Mouse (Mus musculus): ENCODE measurements around the gene Hrh2.

Hrh2 gene

DNA sequence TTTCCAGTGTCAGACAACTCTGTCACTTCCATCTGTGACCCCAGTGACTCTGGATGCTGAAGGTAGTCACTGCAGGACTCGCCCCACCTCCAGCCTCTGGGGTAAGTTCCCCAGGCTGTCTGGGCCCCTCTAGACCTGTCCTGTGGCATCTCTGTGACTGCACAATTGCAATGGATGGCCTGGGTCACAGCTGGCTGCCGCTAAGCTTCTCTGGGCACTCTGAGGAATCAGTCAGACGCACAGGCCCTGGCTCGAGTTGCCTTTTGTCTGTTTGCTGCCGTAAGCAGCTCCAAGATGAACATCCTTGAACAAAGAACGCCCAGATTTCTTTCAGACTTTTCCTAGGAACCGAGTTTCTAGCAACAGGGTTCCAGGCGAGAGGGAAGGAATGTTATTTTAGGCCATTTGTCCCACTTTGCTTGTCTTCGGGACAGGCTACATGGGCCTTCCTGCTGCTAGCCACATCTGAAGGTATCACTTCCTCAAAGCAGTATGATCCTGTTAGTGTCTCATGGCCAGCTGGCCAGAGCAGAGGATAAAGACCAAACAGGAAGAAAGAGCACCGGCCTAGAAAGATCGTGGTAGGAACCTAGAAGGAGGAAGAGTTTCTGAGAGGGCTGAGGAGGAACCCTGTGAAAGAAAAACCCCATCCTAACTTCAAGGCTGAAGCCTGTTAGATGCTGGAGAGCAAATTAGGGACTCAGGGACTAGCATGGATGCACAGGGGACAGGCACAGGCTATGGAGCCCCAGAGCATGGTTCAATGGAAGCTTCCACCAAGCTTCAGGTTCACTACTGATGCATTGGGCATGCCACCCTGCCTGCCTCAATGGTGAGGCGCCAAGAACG, 31.2 kb downstream of the Hrh2 start:
- DNase-seq: no peak

DNA sequence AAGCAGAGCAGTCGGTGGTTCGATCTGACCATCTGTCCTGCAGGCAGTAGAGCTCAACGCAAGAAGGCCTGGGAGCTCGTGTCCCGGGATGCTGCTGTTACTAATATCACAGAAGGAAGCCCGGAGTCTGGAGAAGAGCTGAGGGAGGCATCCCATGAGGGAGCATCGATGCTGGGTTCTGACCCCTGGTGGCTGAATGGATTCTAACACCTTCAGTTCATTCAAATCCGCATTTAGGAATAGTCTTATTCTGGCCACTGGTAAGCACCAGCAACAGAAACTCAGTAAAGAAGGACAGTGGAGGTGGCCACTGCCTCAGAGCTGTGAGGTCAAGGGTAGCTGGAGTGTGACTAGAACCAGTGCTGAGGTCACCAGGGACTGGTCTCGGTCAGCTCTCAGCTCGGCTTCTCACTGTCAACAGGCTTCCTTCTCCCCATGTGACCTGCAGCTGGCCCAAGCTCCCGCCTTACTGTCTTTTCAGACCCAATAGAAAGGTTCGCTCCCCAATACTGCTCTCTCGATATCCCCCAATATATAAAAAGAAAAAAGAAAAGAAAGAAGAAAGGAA, 36.1 kb downstream of the Hrh2 start:
- peak; percentile 75 for DNase-seq

DNA sequence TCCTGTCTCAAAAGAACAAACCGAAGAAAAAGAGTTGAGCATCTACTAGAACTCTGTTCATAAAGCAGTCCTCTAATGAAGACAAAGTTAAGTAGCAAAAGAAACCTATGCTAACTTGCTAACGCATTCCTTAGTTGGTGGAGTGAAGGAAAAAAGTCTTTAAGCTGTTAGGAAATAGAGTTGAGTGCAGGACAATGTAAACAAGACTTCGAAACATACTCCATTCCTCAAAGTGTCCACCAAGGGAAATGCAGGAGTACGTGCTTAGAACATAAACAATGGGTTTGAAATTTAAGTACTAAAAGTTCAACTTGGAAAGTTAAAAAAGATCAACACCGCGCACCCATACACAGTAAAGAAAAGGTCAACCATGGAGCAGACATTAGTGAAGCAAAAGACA, 38.2 kb downstream of the Hrh2 start:
- DNase-seq: no peak

DNA sequence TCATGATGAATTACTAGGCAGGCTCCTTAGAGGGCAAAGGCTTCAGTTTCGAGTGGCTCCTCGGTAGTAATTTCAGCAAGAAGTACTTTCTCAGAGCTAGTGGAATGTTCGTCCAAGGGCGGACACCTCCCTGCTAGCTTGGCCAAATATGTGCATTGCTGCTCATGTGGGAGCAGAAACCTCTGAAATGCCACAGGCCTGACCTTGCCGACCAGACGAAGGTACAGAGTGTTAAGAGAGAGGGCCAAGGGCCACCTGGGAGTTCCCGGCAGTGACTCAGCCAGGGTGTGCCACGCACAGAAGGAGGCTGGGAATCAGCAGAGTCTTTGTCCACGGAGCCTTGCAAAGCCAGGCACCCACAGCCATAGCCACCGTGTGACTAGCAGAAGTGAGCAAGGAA, 39.9 kb downstream of the Hrh2 start:
- no peak for DNase-seq

DNA sequence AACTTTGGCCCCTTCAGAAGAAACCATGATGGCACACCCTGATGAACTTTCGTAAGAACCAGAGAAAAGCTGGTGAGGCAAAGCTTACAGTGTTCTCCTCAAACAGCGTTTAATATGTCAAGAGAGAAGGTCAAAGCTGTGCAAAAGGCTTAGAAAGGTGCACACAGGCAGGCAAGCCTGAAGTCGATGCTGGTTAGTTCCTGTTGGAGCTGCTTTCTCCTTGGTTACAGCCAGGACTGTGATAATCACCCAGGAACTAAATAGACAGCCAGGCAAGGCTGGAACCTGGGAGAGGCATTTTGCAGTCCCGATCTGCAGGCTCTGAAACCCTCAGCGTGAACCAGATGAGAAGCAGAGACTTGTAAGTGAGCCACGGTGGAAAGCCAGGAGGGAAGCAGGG, 45.6 kb downstream of the Hrh2 start:
- DNase-seq: no peak

DNA sequence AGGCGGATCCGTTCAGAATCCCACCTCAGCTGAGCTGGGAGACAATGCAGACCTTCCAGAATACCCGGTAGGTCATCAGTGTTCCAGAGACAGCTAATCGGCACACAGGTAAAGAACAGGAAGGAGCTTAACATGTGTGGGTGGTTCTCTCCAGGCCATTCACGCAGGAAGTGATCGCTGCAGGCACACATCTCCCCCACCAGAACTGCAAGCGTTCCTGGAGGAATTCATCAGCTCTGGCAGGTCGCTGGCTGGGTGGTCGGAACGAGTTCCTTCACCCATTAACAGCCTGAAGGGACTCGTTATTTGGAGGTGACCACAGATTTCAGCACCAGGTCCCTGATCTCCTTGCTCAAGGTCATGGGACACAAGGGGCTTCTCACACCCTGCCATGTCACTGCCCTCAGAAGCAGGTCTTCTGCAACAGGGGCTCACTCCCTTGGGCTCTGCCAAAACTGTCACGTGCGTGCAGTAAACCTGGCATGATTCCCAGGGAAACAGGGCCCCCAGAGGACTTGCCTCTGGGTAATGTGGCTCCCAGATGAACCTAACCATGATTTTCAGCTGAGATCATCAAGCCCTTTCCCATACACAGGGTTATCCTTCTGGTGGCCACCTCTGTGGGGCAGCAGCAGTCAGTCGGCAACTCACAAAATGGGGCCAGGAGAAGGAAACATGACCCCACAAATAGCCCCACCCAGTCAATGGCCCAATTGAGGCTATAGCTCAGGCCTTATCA, 46.8 kb downstream of the Hrh2 start:
- DNase-seq: peak; percentile 51

DNA sequence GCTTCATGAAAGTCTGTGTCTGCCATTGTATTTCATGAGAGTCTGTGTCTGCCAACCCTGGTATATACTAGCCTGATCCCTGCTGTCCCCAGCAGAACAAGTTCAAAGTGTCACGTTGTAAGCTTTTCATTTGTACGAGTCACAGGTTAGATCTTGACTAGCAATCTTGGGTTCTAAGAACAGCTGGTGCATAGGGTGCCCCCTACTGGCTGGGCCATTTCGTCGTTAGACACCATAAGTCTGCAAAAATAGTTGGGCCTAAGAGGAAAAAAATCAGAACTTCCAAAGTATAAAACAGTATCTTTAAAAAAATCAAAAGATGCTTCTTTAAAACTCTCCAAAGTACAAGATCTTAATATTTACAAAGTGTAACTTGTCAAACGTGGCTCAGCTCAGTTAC, 50.5 kb downstream of the Hrh2 start:
- peak; percentile 37 for DNase-seq

DNA sequence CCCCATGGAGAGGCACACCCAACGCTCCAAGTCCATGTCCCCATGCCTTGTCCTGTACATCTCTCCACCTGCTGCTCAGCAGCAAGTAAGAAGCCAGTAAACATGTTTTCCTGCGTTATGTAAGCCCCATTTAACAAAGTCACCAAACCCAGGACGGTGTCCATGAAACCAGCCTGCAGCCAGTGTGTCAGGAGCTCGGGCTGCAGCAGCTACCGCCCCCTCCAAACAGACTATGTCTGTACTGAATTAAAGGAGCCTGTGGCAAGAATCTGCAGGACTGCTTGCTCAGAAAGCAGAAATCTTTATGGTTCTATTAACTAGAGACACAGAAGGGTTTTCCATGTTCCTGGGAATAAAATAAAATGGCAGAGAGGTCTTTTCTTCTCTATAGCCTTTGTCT, 53.3 kb downstream of the Hrh2 start:
- DNase-seq: no peak

DNA sequence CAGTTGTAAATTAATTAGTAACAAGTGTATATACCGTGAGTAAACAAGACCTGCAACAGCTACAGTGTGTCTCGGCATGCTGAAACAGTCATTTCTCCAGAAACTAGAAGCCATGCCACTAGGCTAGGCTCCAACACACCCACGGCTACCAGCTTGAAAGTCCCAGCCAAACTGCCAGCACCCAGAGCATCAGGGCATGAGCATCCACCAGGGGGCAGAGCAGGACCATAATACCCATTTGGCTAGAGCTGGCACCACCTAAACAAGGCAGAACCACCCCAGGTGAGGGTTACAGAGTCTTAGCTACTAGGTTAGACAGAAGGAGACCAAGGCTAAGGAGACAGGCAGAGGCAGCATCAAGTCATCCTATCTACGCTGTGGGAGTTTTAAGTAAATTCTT, 55.6 kb downstream of the Hrh2 start:
- peak; percentile 88 for DNase-seq

DNA sequence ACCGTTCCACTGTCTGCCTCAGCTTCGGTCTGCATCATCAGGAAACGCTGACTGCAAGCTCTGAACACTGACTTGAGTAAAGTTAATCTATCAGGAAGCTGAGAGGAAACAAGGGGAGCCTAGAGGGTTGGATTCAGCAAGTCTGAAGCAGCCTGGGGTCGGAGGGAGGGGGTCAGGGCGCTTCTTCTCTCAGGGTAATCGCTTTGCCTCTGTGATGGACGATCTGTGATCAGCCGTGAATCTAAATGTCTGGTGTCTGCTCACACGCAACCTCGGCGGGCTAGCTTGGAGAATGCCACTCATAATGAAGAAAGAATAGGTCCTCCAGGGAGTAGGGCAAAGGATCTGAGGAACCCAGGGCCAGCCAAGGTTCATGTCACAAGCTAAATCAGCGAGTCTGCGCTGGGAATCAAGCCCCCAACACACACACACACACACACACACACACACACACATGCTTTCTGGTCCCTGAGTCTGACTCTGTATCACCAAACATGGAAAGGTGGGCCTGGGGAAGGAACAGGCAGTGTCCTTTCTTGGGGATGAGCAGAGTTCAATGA, 56.6 kb downstream of the Hrh2 start:
- peak; percentile 43 for DNase-seq

DNA sequence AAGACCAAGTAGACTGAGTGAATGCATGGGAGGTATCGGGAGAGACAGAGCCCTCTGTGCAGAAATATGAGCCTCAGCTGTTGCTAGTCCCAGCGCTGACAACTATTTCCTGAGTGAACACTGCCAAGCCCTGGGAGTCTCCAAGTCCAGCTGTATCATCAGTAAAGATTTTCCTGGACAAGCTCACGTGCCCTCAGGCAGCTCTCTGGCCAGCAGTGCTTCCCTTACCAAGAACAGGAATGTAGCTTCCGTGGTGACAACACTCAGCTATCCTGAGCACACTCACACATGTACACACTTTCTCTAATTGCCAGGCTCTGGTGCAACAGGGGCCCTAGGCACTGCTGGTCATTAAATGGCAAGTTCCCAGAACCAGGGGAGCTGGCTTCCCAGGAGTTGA, 57.1 kb downstream of the Hrh2 start:
- peak; percentile 79 for DNase-seq

DNA sequence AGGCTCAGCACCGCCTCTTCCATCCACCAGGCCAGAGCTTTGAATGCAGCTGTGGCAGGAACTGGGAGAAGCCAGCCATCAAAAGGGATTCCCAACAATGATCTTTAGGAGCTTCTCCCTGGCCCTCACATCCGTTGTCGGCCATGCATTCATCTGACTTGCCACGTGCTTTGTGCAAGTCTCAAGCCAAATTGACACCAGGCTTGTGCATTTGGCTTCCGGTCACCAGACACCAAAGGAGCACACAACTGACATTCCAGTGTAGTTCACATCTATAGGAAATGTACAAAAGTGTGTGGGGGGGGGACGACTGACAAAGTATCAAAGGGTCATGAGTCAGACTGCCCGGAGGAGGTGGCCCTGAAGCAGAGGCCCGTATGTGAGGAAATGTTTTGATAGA, 58.4 kb downstream of the Hrh2 start:
- DNase-seq: no peak

DNA sequence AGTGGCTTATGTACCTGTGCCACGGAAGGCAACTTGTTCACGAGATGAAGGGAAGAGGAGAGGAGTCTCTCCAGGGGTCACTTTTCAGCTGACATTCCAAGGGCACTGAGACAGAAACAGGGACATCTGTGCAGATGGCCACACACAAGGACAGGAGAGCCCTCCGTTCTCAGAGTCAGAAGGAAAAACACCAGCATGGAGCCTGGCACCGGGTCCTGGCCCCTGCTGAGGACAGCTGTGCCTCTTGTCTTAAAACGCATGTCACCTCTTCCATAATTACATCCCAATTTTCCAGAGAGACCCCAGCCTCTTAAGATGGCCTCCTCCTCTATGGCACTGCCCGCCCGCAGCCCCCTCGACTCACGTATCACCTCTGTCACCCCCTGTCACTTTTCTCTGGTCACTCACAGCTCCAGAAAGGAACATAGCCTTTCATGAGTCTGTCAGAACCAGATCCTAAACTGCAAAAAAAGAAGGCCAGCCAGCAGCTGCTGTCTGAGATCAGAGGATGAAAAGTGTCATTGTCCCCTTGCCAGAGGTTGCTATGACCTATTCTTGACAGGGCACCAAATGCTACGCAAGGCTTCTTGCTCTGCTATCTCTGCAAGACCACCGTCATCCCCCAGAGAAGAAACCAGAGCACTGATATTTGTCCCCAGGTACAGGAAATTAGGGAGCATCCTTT, 59.8 kb downstream of the Hrh2 start:
- DNase-seq: no peak

DNA sequence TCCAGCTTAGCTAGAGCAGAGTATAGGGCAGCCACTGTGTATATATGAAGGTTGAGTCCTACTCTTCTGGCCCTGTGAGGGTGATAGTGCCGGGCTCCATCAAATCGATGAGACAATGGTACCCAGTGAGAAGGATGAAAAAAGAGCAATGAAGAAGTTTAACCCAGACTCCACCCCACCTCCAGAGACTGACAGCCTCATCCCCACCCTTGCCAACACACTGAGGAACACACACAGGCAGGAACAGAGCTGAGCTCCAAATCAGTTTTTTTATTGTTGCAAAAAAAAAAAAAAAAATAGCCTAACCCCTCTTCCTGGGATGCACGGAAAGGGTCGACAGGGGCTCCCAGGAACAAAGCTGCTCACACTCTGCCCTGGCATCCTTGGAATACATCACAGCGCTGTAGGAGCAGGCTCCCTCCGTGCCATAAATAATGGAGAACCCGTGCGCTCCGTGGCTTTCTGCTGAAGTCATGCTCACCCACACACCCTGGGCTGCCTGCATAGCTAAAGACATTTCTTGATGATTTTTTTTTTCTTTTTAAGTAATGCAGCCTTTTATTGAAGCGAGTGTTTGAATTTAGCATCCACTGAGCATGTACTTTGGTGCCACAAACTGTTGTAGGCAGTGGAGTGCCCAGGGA, 65.8 kb downstream of the Hrh2 start:
- DNase-seq: no peak

DNA sequence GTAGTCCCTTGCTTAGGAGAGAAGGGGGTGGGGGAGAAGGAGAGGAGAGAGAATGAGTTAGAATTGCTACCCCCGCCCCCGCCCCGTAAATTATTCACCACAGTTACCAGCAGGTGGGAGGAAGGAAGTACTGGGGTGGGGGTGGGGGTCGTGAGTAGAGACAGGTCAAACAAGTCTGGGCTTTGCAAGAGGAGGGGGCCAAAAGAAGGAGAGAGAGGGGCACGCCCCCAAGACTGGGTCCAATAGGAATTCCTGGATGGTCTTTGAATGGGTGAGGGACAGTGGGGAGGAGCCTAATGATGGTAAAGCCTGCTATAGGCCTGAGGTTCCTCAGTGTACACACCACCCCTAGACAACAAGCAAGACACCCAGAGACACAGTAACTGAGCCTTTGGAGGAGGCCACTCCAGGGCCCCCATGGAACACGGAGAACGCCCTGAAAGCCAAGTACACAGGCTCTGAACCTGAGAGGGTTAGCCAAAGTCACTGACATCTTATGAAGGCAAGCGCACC, 66.4 kb downstream of the Hrh2 start:
- no peak for DNase-seq

DNA sequence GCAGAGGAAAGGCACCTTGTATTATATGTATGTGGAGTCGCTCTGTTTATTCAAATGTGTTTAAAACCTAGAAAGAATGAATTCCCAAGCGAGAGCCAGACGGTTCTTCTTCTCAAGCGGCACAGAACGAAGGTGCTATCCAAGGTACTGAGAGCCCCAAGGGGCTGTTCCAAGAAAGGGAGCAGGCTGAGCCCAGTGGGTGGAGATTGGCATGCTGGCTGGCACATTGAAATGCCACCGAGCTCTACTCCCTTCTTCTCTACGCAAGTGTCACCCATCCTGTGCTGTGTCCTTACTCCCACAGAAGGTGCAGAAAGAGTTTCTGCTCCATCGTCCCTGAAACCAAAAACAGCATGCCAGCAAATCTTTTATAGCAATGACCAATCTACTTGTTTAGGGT, 68.4 kb downstream of the Hrh2 start:
- DNase-seq: peak; percentile 51

DNA sequence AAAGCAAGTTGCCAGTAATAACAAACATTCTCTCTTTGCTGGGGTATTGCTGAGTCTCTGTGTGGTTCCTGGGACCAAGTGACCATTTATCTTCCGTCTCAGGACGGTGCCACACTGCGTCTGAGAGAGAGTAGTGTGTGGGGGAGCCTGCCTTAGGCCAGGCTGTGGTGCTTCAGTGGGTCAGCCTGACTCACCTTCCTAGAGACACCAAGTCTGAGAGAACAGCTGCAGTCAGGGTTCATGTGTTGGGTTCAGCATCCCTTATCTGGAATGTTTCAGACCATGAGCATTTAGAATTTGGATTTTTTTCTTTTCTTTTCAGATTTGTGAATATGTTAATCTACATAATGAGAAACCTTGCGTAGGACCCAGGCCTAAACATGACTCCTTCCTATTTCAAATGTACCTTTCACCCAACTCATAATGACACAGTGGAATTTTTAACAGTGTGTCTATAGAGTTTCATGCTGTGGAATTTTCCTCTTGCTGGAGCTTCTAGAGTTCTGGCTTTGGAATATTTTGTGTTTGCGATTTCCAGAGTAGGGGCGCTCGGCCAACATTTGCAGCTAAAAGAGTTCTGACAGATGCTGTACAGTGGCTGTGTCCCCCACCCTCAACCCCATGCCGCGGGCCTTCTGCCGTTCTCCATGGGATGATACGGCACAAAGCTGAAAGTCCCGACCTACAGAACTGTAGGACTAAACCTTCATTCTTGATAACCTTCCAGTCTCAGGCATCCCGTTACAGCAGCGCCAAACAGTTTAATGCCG, 71.0 kb downstream of the Hrh2 start:
- peak; percentile 29 for DNase-seq

DNA sequence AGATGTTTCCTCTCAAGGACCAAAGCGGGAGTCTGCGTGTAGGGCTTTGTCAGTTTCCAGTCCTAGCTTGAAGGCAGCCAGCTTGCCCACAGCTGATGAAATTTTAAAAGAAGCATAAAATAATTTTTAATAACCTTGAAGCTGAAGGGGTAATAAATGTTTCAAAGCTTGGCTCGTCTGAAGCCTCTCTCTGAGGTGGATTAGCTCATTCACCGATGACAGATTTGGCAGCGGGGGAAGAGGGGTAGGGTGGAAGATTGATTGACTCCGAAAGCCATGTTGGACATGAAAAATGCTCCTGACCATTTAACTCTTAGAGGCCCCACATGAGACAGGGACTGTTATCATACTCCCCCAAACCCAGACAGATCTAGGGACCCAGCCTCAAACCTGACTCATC, 71.7 kb downstream of the Hrh2 start:
- DNase-seq: no peak

DNA sequence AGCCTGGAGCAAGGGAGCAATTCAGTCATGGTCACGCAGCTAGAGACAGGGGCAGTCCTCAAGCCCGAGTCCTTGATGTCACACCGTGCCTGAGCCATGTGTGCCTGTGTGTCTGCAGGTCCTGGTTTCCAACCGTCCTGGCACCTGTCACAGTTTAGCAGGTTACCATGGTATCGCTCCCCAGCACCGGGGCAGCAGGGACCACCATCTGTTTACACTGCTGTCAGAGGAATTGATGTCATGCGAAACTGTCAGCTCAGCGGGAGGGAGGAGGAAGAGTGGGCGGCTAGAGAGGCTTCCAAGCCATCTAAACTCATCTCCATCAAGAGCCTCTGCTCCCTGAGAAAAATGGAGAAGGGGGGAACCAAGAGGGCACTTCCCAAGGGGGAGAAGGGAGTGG, 74.5 kb downstream of the Hrh2 start:
- no peak for DNase-seq

DNA sequence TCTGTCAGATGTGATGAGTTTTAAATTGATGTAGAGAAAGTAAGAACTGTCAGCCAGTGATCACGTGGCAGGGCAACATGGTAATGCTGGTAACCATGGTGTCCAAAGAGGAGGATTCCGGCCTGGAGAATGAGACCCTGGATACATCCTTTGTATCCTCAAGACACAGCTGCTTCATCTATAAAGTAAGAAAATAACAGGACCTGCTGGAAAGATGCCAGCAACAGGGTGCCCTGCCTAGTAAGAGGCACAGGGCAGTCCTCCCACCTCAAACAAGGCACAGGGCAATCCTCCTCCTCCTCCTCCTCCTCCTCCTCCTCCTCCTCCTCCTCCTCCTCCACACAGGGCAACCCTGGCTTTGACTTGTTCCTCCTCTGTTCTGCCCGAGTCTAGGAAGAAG, 77.2 kb downstream of the Hrh2 start:
- no peak for DNase-seq

DNA sequence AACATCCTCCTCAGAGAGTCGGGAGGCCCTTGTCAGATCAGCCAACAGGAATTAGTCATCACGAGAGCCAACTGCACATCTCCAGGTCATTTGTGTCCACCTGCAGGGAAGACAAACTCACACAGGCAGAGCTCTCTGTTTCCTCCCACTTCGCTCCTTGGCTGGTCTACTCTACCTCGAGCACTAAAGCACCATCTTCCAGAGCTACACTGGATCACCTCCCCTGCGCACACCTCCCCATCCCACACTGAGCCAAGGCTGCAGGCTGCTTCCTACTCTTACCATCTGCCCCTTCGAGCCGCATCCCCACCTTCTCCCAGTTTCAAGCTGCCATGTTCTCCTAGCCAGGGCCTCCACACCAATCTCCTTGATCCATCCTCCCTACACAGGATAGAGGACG, 77.7 kb downstream of the Hrh2 start:
- no peak for DNase-seq

DNA sequence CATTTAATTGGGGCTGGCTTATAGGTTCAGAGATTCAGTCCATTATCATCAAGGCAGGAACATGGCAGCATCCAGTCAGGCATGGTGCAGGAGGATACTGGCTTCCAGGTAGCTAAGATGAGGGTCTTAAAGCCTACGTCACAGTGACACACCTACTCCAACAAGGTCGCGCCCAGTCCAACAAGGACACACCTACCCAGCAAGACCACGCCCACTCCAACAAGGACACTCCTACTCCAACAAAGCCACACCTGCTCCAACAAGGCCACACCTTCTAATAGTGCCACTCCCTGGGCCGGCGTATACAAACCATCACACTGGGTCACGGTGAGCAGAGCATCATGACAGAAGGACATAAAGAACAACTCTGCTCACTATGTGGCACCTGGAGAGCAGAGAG, 80.1 kb downstream of the Hrh2 start:
- no peak for DNase-seq
